9 mouse cellular contexts compared by ENCODE assay signal in genomic region chr3:107260956-107261850, GRCm38 (mm10). TPM values are rescaled to one million over a fixed set of nuclear protein-coding genes. Genes with fewer than 3 reads are reported as not detected.
DNase-seq lines count a peak whose midpoint lies in the region; TF ChIP-seq lines count a peak whose summit lies in the region.
"Had no signal": no experiment of that assay in that cellular context is flagged by ENCODE, and none has a peak within 500 bp of the region (broad histone marks: within the 10 kb centered on the region; RNA-seq: fewer than 3 reads in every experiment).

No protein-coding gene starts in this region.

- H3K4me1 ChIP-seq in cortical plate, adult 2 months (ENCODE audit: control insufficient read depth, insufficient read depth, low read length), result peaks cover 3% of the 10 kb centered on the region

- no peak for TF ChIP-seq POLR2A in cortical plate, adult 2 months (IDR thresholded peaks at IDR 0.05; ENCODE audit: extremely low read depth, insufficient read depth, low read length)

- peak overlapping the region; percentile 87 for H3K27ac ChIP-seq in cortical plate, adult 2 months (ENCODE audit: insufficient read depth, low read length)

- intact Hi-C loops in left cerebral cortex, postnatal 25 days (cut with DNase I), result no loop called here

- no peak for TF ChIP-seq CTCF in cortical plate, adult 2 months (IDR thresholded peaks at IDR 0.05; ENCODE audit: extremely low read depth, insufficient read depth, low read length)

- DNase-seq in left cerebral cortex, postnatal 25 days (ENCODE audit: low spot score in 2 of 2), result peak; percentile 18 to 70
- DNase-seq in left cerebral cortex, adult 11 months (ENCODE audit: low spot score), result no peak
- DNase-seq in frontal cortex, postnatal 14 days (ENCODE audit: low spot score in 2 of 2), result peak; percentile 14 to 24
- DNase-seq in kidney, postnatal 10 days, result peak; percentile 49
- DNase-seq in retina, postnatal 1 day, result peak; percentile 23
- DNase-seq in urinary bladder, postnatal 25 days (ENCODE audit: low spot score), result no peak
- no peak for DNase-seq in urinary bladder, adult 2 months (ENCODE audit: low spot score)

- H3K4me3 ChIP-seq in cortical plate, adult 2 months (ENCODE audit: insufficient read depth, low read length), result no peak overlapping the region

RNA-seq across cellular contexts. Expression of gene Lamtor5, which starts 17.5 kb away (rescaled TPM):
- 10 to 100 TPM; 66.9 to 73.0 TPM for total RNA-seq in left cerebral cortex, postnatal 25 days (2021)
- polyA plus RNA-seq in cortical plate, adult 2 months (2012; rRNA removed), result 115 and 123 TPM in 2 replicates
- 121 and 139 TPM in 2 replicates for polyA plus RNA-seq in urinary bladder, adult 2 months (2012; rRNA removed)

RNA-seq across cellular contexts. Expression of gene Prok1, which starts 21.7 kb away (rescaled TPM):
- total RNA-seq in left cerebral cortex, postnatal 25 days (2021), result under 1 TPM in 1 of 2 experiments, not detected in 1; 0.18 TPM
- 0.06 and 0.10 TPM in 2 replicates for polyA plus RNA-seq in cortical plate, adult 2 months (2012; rRNA removed)
- 0.03 and 0.04 TPM in 2 replicates for polyA plus RNA-seq in urinary bladder, adult 2 months (2012; rRNA removed)

RNA-seq across cellular contexts. Expression of gene Slc16a4, which starts 29.8 kb away (rescaled TPM):
- total RNA-seq in left cerebral cortex, postnatal 25 days (2021), result 1 to 10 TPM; 1.7 TPM
- 2.5 and 2.8 TPM in 2 replicates for polyA plus RNA-seq in cortical plate, adult 2 months (2012; rRNA removed)
- 1.0 and 1.3 TPM in 2 replicates for polyA plus RNA-seq in urinary bladder, adult 2 months (2012; rRNA removed)
- total RNA-seq: liver, adult 2 months had no signal
- polyA plus RNA-seq: liver, adult 2 months had no signal

RNA-seq across cellular contexts. Expression of gene A630076J17Rik, which starts 30.8 kb away (rescaled TPM):
- not detected for total RNA-seq in left cerebral cortex, postnatal 25 days (2021)
- polyA plus RNA-seq in cortical plate, adult 2 months (2012; rRNA removed), result not detected in 2 replicates
- not detected in 2 replicates for polyA plus RNA-seq in urinary bladder, adult 2 months (2012; rRNA removed)
- total RNA-seq: liver, adult 2 months had no signal
- polyA plus RNA-seq: liver, adult 2 months had no signal

RNA-seq across cellular contexts. Expression of gene Cym, which starts 39.7 kb away (rescaled TPM):
- total RNA-seq in left cerebral cortex, postnatal 25 days (2021), result not detected
- polyA plus RNA-seq in cortical plate, adult 2 months (2012; rRNA removed), result 0.10 and 0.13 TPM in 2 replicates
- polyA plus RNA-seq in urinary bladder, adult 2 months (2012; rRNA removed), result 0.07 TPM in 1 of 2 replicates, not detected in the other
- polyA plus RNA-seq: liver, adult 2 months had no signal

Comparison
In these comparisons a context has a peak if more than half of its experiments do, and no peak if none do; other contexts are left out.
1. DNase-seq: peak in left cerebral cortex, postnatal 25 days (2 of 2), frontal cortex, postnatal 14 days (2 of 2), kidney, postnatal 10 days (single experiment) and retina, postnatal 1 day (single experiment); none in left cerebral cortex, adult 11 months (single experiment), urinary bladder, postnatal 25 days (single experiment) and urinary bladder, adult 2 months (single experiment).